Mouse (Mus musculus) urinary bladder, postnatal 36 days (tissue): ENCODE results near the gene Fndc8.
A peak's percentile ranks its signal among the peaks of the same experiment; 100 is the strongest.

Experiments used
- DNase-seq, 2 experiments: peaks; one replicate each; pipeline ENCODE4 v3.0.0; 2022; ENCODE audit warnings: low spot score in 2 of 2, mixed read lengths in 1 of 2

Gene Fndc8

DNA sequence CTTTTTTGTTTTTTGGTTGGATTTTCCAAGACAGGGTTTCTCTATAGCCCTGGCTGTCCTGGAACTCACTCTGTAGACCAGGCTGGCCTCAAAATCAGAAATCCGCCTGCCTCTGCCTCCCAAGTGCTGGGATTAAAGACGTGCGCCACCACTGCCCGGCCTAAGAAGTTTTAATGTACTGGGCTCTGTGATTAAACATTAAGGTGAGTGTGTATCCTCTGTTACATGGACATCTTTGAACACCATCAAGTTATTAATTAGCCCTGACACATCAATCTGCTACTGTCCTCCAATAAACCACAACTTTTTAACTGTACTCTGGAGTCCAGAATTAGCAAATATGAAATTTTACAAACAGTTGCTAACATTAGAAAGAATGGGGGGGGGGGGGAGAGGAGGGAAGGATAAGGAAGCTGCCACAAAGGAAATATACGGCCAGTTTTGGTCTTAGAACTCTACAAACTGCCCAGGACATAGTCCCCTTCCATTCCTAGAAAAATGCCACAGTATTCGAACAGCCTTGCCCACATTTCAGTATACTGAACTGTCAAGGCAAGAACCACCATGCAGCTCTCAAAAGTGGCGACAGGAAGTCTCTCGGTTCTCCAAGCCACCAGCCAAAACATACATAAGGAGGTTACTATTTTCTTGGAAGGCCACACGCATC lies 22.3 kb upstream of the Fndc8 start:
- DNase-seq: no peak

DNA sequence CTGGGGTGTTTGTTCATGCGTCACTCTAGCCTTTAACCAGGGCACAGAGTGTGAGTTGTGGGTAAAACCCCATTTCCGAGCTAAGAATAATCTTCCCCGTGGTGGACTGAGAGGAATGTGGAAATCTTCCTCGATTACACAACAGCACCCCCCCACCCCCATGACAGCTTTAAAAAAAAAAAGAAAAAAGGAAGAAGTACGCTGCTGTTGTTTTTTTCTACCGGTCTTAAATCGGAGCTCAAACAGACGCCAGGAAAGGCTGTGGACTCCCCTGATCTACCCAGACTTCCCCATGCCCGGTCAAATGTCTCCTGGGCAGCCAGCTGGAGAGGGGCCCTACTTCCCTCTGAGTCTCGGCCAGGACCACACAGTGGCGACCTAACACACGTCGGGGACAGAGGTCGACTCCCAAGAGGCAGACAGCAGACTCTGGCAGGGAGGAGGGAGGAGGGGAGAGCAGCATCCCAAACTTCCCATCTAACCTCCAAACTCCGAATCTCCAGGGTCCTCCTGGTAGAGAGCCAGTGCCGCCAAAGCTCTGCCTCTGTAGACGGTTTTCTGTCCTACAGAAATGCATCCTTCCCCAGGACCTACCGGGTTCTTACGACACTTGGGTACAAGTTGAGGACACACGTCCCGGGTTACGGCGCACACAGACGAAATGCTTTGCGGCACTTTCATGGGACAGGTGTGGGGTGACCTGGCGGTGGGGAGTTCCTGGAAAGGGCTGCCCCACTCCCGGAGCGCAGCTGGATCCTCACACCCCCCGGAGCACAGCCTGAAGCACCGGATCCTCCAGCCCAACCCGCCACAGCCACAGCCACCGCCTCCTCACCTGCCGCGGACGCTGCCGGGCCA lies 21.5 kb upstream of the Fndc8 start:
- DNase-seq: peak; percentile 47 to 58

DNA sequence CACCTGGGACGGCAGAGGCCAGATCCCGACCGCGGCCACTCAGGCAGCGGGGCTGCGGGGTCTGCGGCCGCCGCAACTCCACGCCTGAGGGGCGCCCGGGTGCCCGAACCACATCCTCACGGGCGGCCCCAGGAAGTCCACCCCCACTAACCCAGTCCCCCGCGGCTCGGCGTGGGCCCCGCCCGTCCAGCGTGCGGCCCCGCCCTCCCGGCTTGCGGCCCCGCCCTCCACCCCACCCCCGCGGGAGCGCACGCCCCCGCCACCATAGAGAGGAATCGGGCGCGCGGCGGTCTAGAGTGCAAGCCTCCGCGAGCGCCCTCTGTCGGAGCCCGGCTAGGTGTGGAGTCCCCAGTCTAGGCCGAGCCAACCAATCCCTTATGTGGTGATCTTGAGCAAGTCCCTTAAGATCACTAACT lies 20.9 kb upstream of the Fndc8 start, which contains the start of gene Rffl:
Rffl (minus strand) TSS at position 180 of the 416 bp plus-strand sequence.
- peak; percentile 88 to 92 for DNase-seq

DNA sequence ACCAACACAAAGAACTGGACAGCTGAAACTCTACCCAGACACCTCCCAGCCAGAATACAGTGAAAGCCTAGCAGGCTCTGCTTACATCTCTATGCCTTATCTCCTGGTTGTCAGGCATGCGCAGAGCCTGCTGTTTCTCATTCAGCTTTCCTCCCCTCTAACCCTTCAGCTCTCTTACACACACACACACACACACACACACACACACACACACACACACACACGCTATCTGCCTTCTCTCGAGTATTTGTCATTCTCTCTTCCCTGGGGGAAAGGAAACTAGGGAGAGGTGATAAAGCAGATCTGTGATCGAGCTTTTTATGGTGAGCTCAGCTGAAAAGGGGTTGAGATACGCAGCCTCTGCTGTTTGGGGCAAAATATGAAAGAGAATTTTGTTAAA lies 17.0 kb upstream of the Fndc8 start:
- no peak for DNase-seq

DNA sequence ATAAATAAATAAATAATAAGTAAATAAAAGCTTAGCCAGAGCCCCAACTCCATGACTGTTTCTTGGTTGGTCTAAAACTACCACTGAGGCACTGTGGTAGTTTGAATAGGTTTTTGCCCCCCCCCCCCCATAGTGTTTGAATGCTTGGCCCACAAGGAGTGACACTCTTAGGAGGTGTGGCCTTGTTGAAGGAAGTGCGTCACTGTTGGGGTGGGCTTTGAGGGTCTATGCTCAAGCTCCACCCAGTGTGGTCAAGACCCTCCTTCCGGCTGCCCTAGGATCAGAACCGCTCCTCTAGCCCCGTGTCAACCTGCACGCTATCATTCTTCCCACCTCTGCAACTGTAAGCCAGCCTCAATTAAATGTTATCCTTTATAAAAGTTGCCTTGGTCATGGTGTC lies 16.3 kb upstream of the Fndc8 start:
- no peak for DNase-seq

DNA sequence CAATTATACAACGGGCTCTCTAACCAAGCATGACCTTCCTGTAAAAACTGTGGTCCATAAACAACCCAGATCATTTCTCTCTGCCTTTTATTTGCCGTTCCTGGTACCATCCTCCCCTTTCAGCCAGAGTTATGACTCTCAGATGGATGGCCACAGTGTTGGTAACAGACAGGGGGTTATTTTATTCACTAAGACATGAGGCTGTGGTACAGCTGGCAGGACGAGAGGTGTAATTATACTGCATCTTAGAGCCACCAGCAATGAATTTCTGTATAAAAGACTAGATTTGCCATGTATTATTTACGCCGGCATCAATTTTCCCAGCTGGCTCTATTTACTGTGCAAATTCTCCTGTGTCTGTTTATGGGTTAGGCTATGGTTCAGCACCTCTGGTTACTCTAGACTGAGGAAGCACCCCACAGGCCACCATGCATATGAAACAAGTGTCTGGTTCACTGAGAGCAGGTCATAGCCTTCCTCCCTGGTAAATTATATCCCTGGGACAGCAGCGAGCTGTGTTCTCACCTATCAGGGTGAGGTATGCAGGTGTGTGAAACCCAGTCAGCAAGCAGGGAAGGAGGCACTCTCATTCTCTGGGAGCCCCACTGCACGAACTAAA lies 14.1 kb upstream of the Fndc8 start:
- no peak for DNase-seq

DNA sequence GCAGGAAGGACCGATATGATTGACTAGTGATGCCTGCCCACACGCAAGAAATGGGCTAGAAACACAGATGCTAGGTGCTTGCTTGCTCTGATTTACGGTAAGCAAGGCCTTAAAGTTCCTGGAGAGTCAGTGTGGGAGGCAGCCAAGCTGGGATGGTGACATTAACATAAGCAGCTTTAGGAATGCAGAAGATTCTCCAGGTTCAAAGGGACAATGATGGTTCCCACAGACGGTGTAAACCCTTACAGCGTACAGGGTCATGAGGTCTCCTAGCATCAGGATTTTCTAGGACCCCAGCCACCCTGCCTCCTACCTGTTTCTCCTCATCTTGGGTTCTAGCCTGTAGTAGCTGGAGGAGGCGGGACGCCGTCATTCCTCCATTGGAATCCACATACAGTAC lies 8.7 kb upstream of the Fndc8 start:
- no peak for DNase-seq

DNA sequence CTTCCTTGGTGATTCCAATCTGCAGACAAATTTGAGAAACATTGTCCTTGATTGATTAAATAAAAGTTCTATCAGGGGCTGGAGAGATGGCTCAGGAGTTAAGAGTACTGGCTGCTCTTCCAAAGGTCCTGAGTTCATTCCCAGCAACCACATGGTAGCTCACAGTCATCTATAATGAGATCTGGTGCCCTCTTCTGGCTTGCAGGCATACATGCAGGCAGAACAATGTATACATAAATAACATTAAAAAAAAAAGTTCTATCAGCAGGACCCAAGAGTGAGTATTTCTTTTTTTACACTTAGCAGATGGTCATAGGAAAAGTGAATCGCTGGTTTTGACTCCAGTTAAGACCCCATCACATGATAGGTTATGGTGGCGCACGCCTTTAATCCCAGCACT lies 5.4 kb upstream of the Fndc8 start:
- no peak for DNase-seq

DNA sequence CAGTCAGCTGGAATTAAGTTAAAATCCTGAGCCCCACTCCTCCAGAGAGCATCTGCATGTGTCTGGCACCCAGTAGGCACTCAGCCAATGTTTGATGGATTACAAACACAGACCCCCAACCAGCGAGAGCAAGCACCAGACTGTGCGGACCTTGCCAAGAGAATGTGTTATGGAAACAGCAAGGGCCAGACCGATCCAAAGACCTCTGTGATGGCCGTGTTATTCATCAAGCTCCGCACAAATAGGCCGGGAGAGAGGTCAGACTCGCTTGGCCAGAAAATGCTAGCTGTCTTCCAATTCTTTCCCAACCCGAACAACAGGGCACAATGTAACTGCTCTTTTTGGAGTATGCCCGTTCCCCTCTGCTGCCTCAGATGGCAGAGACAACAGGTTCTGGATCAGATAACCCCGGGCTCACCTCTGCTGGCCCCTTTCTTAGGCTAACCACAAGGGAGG lies 3.4 kb upstream of the Fndc8 start:
- DNase-seq: peak in 1 of 2 experiments; percentile 32

DNA sequence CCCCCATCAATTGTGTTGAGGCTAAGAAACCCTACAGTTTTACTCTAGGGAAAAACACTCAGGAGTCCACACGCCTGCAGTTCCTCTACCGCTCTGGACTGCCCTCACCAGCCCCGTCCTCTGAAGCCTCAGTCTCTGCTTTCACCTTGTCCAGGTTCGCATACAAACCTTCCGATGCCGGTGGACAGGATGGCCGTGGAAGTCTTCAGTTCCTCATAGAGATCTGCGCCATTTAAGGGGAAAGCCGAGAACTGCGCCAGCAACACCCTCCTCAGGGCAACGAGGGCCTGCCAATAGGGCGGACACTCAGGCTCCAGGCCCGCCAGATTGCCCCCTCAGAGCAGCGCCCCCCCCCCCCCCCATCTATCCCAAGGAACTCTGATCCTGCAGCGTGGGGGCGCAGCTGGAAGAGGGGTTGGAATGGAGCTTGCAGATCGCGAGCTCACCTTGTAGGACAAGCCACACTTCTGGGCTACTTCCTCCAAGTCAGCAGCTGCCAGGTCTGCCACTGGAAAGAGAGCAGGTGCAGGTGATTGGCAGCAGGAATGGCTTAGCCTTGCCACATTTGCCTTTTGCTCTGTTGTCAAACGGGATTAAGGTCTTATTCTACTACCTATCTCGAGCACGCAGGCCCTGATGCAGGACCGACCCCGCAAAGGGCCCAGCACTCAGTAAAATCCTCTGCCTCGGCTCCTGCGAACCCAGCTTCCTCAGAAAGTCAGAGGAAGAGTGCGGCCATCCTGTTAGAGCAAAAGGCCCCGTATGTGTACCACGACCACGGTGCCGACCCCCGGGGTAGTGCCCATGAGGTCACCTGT lies 2.2 kb upstream of the Fndc8 start:
- peak; percentile 6 to 9 for DNase-seq

DNA sequence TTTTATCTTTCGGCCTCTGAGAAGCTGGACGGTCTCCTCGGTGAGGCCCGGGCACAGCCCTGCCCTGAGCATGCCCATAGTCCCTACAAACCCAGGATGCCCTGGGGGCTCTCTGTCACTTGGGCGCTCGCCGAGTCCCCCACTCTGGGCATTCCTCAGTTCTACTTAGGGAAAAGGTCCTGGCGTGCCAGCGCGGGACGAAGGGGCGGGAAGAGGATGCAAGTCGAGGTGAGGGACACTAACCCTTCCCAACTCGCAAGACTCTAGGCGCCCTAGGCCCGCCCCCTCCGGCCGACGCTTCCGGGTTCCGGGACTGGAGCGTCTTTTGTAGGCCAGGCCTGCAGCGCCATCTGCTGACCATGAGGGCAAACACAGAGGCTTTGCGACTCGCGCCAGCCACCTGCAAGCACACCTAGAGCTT lies 1.6 kb upstream of the Fndc8 start, which contains the start of gene Rad51d:
Rad51d (minus strand) TSS at position 273 of the 421 bp plus-strand sequence.
- peak; percentile 93 to 94 for DNase-seq

DNA sequence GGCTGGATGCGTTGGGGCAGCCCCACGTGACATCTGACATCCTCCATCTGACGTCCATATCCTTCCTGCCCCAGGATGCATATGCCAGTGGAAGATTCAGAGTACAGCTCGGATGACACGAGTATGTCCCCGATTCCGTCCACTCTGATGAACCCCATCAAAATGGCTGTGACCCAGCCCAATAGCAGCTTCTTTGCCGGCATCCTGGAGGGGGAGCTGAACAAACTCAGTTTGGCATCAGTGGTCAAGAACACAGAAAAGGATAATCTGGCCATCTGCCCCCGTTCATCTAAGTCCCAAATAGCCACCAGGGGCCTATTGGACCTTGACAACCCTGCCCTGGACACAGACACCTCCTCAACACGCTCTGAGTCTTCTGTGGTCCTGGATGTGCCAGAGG lies 5.6 kb downstream of the Fndc8 start:
- DNase-seq: no peak

DNA sequence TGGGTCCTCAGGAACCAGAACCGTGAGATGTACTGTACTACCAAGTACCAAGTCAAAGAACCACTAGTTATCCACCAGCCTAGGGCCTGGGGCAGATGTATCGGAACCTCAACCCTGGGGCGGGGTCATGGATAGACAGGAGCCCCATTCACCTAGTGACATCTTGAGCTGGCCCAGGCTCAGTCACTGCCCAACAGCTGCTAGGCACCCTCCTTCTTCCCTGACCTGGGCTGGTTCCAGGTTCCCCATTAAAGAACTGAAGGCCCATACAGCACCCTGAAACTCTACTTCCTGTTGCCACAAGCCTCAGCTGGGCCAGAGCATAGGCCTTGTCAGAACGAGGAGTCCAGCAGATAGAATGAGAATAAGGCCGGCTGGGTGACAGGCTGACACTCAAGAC lies 7.8 kb downstream of the Fndc8 start:
- no peak for DNase-seq

DNA sequence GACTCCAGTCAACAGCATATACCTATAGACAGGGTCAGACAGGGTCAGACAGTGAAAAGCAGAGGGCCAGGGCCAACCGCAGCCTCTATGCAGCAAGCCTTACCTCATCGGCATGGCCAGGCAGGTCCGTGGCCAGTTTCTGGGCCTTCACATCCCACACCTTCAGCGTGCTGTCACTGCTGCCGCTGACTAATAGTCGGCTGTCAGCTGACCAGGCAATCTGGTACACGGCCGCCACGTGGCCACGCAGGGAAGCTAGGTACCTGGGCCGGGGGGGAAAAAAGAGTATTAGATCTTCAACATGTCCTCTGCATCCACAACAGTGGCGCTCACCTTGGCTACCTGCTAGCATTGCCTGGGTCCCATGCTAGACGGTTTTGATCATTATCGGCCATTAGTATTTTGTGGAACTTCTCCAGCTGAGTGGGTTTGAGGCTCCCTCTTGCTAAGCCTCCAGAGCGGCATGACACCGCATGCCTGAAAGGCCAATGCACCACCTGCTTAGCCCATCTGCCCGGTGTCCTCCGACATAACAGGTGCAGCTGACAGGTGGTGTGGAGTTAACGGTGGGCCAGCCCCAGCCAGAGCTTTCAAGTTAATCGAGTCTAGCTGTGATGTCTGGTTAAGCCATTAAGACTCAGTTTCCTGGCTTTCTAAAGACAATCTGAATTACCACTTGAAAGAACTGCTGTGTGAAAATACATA lies 9.8 kb downstream of the Fndc8 start:
- no peak for DNase-seq

DNA sequence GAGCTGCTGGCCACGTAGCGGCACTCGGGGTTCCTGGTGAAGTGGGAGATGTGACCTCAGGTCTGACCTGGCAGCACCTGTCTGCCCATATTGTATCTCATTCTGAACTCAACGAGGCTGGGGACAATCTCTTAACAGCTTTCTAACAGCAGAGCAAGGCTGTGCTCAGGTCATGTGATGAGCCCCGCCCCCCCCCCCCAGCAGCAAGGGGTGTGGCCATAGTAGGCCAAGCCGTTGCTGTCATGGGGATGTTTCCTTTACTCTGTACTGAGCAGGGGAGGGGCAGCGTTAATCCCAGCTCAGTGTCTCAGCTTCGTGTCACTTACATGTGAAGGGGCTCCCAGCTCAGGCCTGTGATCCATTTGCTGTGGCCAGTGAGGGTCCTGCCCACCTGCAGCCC lies 13.0 kb downstream of the Fndc8 start:
- no peak for DNase-seq

DNA sequence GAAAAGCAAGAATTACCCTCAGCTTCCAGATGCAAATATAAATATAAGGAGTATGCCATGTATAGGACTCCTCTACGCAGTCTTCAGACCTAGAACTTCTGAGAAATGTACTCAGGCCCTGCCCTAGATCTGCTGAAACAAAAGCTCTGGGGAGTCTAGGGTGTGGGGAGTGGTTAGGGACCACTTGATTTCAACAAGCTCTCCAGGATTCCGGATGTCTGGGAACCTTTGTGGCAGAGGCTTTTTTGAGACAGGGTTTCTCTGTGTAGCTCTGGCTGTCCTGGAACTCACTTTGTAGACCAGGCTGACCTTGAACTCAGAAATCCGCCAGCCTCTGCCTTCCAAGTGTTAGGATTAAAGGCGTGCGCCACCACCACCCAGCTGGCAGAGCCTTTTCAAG lies 13.9 kb downstream of the Fndc8 start:
- DNase-seq: no peak

DNA sequence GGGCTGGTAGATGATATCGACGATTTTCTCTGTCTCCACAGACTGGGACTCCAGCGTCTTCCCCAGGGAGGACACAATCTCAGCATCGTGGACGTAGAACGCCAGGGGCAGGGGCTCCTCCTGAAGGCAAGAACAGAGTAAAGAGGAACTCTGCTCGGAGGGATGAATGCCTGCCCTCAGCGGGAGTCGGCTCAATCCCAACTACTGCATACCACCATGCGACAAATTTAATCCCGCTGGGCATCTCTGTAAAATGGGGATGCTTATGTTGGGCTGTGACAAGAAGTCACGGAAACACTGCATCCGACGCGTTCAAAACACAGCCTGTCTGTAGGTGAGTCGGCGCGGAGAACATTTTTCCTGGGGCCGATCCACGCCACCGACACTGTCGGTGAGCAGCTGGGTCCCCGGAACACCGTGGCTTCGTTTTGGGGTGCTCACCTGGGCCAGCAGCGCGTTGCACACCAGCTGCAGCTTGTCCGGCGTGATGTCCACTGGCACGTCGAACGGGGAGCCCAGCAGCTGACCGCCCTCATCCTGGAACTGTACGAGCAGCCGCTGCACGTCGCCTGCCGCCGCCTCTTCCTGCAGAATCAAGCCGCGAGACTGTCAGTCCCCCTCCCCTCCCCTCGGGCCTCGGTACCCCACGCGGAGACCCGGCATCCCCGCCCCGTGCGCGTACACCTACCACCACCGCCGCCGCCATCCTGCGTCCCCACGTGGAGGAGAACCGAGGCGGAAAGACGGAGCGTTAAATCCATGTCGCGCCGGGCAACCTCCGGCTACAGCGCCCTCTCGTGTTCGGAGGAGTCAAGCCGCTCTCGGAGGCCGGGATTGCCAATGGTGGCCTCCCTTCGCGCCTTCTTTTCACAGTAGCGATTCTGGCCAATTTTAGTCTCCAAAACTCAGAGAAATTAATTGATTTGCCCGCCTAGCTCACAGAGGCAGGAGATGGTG lies 16.0 kb downstream of the Fndc8 start, which contains the start of gene Nle1:
Nle1 (minus strand) TSS at position 761 of the 957 bp plus-strand sequence.
- peak; percentile 89 to 93 for DNase-seq

DNA sequence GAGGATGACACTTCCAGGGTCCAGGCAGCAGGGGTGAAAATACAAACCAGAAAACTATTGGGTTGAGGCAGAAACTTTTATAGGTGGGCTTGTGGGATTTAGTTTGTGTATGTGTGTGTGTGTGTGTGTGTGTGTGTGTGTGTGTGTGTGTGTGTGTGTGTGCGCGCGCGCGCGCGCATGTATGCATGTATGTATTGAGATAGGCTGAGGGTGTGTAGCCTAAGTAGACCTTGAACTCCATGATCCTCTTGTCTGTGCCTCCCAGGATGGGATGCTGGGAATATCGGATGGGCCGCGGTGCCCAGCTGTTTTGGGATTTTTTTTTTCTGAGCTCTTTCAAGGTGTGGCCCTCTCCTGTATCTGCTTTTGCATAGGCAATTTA lies 16.7 kb downstream of the Fndc8 start:
- DNase-seq: no peak

DNA sequence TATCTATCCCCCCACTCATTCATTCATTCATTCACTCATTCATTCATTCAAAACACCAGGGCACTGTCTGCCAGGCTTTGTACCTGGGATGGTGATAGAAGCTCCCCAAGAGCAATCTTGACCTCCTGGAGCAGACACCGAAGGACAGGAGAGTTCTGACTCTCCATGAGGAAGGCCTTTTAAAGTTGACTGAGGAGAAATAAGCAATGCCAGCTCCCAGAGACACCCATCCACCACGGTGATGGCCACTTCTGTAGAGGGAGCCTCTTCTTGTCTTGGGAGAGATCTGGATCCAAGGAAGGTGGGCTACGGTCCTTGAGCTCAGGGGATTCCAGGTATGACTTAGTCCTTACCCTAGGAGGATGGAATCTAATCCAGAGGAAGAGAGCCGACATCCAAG lies 18.3 kb downstream of the Fndc8 start, which contains the start of gene Unc45b:
Unc45b (plus strand) TSS at position 301 of the 400 bp plus-strand sequence.
- DNase-seq: no peak
